Mouse (Mus musculus): ENCODE measurements around the gene Ptpru. TPM values are rescaled to one million over a fixed set of nuclear protein-coding genes. Genes with fewer than 3 reads are reported as not detected.

The Ptpru gene
- polyA plus RNA-seq, 1 experiment from 2014 or later: 30.3 TPM

DNA sequence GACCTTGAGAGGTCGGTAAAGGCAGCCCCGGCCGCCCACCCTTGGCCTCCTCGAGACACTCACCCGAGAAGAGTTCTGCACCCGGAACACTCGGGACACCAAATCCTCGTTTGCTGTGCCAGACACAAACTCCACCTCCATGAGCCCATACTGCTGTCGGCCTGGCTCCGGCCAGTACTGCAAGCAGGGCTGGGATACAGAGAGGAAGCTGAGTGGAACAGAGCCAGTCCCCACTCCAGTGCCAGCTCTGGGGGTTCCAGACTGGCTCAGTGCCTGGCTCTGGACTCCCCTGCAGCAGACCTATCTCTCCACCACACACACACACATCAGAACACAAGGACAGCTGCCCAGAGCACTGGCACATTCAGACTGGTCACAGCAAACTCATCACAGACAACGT is 66.7 kb downstream of the Ptpru start:
- peaks cover 31% of the 10 kb centered on the region for H3K36me3 ChIP-seq
- peaks cover 6% of the 10 kb centered on the region for H3K4me1 ChIP-seq
- H3K27me3 ChIP-seq: no peaks in the 10 kb centered on the region
- no peaks in the 10 kb centered on the region for H3K9me3 ChIP-seq (replicated peaks)
- no peak overlapping the region for H3K9ac ChIP-seq
- no peak overlapping the region for H3K4me2 ChIP-seq
- no peak overlapping the region for H3K27ac ChIP-seq
- H3K4me3 ChIP-seq (replicated peaks): no peak overlapping the region
- WGBS: 63% methylated on average over 11 of the region's 11 CpGs
- no peak for ATAC-seq (replicated peaks; ENCODE audit: low FRiP score)

DNA sequence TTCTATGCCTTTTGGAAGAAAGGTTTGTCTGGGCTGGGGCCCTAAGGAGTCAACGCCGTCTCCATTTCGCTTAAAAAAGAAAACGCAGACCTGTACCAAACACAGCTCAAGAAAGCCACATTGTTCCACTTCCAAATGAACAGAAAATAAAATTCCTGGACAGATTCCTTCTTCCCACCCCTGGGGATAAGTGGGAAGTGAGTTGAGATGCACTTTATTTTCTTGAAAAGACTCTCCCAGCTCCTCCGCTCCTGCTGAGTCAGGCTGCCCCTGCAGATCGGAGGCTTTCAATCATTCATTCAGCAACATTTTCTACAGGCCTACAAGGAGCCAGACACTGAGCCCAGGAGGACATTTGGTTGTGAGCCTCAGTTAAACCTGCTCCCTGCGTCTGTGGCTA is 74.2 kb downstream of the Ptpru start:
- no peaks in the 10 kb centered on the region for H3K27me3 ChIP-seq
- 77% methylated on average over 7 of the region's 7 CpGs for WGBS
- H3K9ac ChIP-seq: no peak overlapping the region
- peaks cover 15% of the 10 kb centered on the region for H3K36me3 ChIP-seq
- ATAC-seq (replicated peaks; ENCODE audit: low FRiP score): no peak
- H3K4me2 ChIP-seq: no peak overlapping the region
- H3K4me3 ChIP-seq (replicated peaks): no peak overlapping the region
- no peaks in the 10 kb centered on the region for H3K4me1 ChIP-seq
- no peaks in the 10 kb centered on the region for H3K9me3 ChIP-seq (replicated peaks)
- no peak overlapping the region for H3K27ac ChIP-seq

GRCm38 (mm10) chr4:131763479-131763878 is 74.6 kb downstream of the Ptpru start:
- no peak for ATAC-seq (replicated peaks; ENCODE audit: low FRiP score)
- Histone ChIP-seq H3K4me2 (no peak overlapping the region), H3K4me1 (no peaks in the 10 kb centered on the region), H3K4me3 (replicated peaks) (no peak overlapping the region), H3K9ac (no peak overlapping the region), H3K27ac (no peak overlapping the region), H3K36me3 (peaks cover 11% of the 10 kb centered on the region; the same call in 1 of the 2 replicates), H3K27me3 (no peaks in the 10 kb centered on the region), H3K9me3 (replicated peaks) (no peaks in the 10 kb centered on the region)
- 78% methylated on average over 3 of the region's 3 CpGs for WGBS

DNA sequence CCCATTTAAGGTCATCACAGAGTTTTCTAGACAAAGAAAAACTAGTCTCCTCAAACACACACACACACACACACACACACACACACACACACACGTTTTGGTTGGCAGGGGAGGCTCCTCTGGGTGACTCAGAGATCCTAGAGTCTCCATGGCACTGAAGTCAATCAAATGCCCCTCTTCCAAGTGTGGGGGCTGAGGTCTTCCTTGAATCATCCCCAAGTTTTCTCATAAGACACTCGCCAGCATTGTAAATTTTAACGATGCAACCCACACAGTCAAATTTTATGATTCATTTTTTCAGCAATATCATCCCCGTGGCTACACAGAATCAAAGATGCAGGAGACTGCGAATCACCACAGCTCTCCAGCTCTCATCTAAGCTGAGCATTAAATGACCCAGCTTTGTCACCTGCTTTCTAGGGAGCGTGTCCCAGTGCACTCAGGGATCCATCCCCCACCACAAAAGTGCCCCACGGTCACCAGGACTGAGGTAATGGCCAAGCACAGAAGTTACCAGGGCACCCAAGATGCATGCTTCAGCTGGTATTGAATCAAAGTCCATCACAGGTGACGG is 75.8 kb downstream of the Ptpru start:
- Histone ChIP-seq H3K4me1 (no peaks in the 10 kb centered on the region), H3K4me3 (replicated peaks) (no peak overlapping the region), H3K9me3 (replicated peaks) (no peaks in the 10 kb centered on the region), H3K9ac (no peak overlapping the region), H3K4me2 (no peak overlapping the region), H3K27me3 (no peaks in the 10 kb centered on the region), H3K27ac (no peak overlapping the region), H3K36me3 (no peaks in the 10 kb centered on the region)
- no peak for ATAC-seq (replicated peaks; ENCODE audit: low FRiP score)
- WGBS: 75% methylated on average over 8 of the region's 8 CpGs

GRCm38 (mm10) chr4:131752204-131752837 is 85.8 kb downstream of the Ptpru start:
- no peaks in the 10 kb centered on the region for H3K9me3 ChIP-seq (replicated peaks)
- H3K27me3 ChIP-seq: no peaks in the 10 kb centered on the region
- H3K36me3 ChIP-seq: no peaks in the 10 kb centered on the region
- H3K4me3 ChIP-seq (replicated peaks): no peak overlapping the region
- no peak overlapping the region for H3K9ac ChIP-seq
- ATAC-seq (replicated peaks; ENCODE audit: low FRiP score): no peak
- no peak overlapping the region for H3K4me2 ChIP-seq
- 48% methylated on average over 10 of the region's 10 CpGs for WGBS
- H3K27ac ChIP-seq: no peak overlapping the region
- H3K4me1 ChIP-seq: no peaks in the 10 kb centered on the region

DNA sequence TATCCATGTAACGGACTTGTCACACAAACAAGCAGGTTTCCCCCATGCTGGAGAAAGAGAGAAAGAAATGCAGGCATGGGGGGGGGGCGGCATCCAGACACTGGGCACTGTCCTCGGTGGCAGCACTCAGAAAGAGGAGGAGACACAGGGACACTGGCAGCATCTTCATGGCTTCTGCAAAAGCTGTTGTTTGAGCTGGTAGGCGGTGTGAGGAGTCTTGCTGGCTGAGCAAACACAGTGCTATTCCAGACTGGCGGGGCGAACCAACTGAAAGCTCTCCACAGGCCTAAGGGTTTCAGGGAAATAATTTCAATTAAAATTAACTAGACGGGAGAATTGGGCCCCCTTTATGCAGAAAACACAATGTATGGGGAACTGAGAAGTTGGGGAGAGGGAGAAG is 86.5 kb downstream of the Ptpru start:
- no peaks in the 10 kb centered on the region for H3K27me3 ChIP-seq
- H3K27ac ChIP-seq: no peak overlapping the region
- H3K9ac ChIP-seq: no peak overlapping the region
- H3K4me2 ChIP-seq: no peak overlapping the region
- 73% methylated on average over 7 of the region's 7 CpGs for WGBS
- no peak for ATAC-seq (replicated peaks; ENCODE audit: low FRiP score)
- no peaks in the 10 kb centered on the region for H3K36me3 ChIP-seq
- H3K4me1 ChIP-seq: no peaks in the 10 kb centered on the region
- H3K9me3 ChIP-seq (replicated peaks): no peaks in the 10 kb centered on the region
- no peak overlapping the region for H3K4me3 ChIP-seq (replicated peaks)

- Histone ChIP-seq H3K4me2 (no peak overlapping the region), H3K4me3 (replicated peaks) (no peak overlapping the region), H3K4me1 (peaks cover 4% of the 10 kb centered on the region), H3K9me3 (replicated peaks) (no peaks in the 10 kb centered on the region), H3K36me3 (no peaks in the 10 kb centered on the region), H3K9ac (no peak overlapping the region), H3K27ac (no peak overlapping the region), H3K27me3 (no peaks in the 10 kb centered on the region)
- WGBS: 87% methylated on average over 6 of the region's 6 CpGs
- no peak for ATAC-seq (replicated peaks; ENCODE audit: low FRiP score)
These were observed 88.3 kb downstream of the Ptpru start for GRCm38 (mm10) chr4:131749802-131750201.

GRCm38 (mm10) chr4:131744685-131745043 is 93.4 kb downstream of the Ptpru start:
- ATAC-seq (replicated peaks; ENCODE audit: low FRiP score): no peak
- peaks cover 23% of the 10 kb centered on the region for H3K4me1 ChIP-seq
- H3K27ac ChIP-seq: peak overlapping the region; percentile 85
- H3K9me3 ChIP-seq (replicated peaks): no peaks in the 10 kb centered on the region
- H3K4me2 ChIP-seq: no peak overlapping the region
- no peaks in the 10 kb centered on the region for H3K27me3 ChIP-seq
- no peaks in the 10 kb centered on the region for H3K36me3 ChIP-seq
- H3K9ac ChIP-seq: no peak overlapping the region
- whole genome bisulfite sequencing: 42% methylated on average over 5 of the region's 5 CpGs
- H3K4me3 ChIP-seq (replicated peaks): no peak overlapping the region

DNA sequence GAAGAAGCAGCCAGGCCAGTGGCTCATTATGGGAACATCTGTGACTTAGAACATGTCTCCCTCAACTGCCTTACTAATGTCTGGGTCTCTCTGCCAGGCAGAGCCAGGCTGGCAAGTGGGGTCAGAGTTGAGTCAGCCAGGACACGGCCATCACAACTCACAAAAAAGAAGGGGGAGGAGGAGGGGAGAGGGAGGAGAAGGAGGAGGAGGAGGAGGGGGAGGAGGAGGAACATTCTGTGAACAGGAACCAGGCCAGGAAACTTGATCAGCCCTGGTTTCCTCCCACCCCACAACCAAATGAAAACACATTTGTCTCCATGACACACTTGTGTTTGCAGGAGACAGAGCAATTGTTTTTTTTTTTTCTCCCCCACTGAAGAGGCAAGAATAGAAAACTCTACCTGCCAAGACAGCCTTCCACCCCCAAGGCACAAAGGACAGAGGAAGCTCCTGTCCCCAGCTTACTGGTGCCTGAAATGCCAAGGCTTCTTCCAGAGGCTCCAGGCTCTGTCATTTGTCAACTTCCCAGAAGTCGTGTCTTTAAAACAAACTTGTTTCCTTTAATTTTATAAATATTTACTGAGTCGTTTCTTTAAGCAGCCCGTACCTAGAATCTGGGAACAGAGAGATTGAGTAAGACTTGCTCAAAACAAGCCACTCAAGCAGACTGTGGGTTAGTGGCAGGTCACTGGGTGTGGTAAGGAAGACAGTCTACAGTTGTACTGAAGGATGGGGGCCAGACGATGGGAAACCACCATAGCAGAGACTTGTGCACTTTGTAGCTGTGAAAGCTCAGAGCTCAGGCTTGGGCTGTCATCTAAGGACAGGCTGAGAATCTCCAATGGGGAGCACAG is 94.0 kb downstream of the Ptpru start:
- WGBS: 8% methylated on average over 5 of the region's 5 CpGs
- ATAC-seq (replicated peaks; ENCODE audit: low FRiP score): peak; percentile 70
- no peaks in the 10 kb centered on the region for H3K9me3 ChIP-seq (replicated peaks)

GRCm38 (mm10) chr4:131743031-131743430 is 95.1 kb downstream of the Ptpru start:
- WGBS: 50% methylated on average over 13 of the region's 13 CpGs
- ATAC-seq (replicated peaks; ENCODE audit: low FRiP score): no peak
- H3K27me3 ChIP-seq: no peaks in the 10 kb centered on the region
- H3K27ac ChIP-seq: peak overlapping the region; percentile 64
- H3K4me2 ChIP-seq: no peak overlapping the region
- no peaks in the 10 kb centered on the region for H3K9me3 ChIP-seq (replicated peaks)
- peaks cover 23% of the 10 kb centered on the region for H3K4me1 ChIP-seq
- H3K9ac ChIP-seq: no peak overlapping the region
- H3K4me3 ChIP-seq (replicated peaks): no peak overlapping the region
- no peaks in the 10 kb centered on the region for H3K36me3 ChIP-seq

More for the DNA sequence above, 94.0 kb downstream of the Ptpru start:
- H3K4me2 ChIP-seq: no peak overlapping the region
- H3K9ac ChIP-seq: no peak overlapping the region
- H3K27ac ChIP-seq: peak overlapping the region; percentile 85
- H3K4me3 ChIP-seq (replicated peaks): no peak overlapping the region
- H3K36me3 ChIP-seq: no peaks in the 10 kb centered on the region
- H3K4me1 ChIP-seq: peaks cover 23% of the 10 kb centered on the region
- H3K27me3 ChIP-seq: no peaks in the 10 kb centered on the region

DNA sequence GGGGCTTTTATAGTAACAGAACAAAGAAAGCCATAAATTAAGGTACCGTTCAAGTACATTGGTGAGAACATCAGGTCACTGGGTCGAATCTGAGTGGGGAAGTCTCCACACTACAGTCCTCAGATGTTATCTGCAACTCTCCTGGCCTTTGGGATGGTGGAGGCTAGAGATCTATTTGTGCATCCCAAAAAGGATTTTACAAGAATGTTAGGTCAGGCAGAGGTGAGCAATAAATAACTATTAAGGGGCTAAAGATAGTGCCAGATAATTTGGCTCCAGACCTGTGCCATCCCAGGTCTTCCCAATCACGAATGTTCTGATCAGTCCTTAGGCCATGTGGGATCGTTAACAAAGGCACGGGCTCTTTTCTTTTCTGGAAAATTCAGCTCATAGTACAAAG is 97.5 kb downstream of the Ptpru start:
- Histone ChIP-seq H3K27ac (no peak overlapping the region), H3K9me3 (replicated peaks) (no peaks in the 10 kb centered on the region), H3K4me2 (no peak overlapping the region), H3K27me3 (no peaks in the 10 kb centered on the region), H3K9ac (no peak overlapping the region), H3K4me3 (replicated peaks) (no peak overlapping the region), H3K36me3 (no peaks in the 10 kb centered on the region), H3K4me1 (peaks cover 23% of the 10 kb centered on the region)
- 52% methylated on average over 5 of the region's 5 CpGs for WGBS
- no peak for ATAC-seq (replicated peaks; ENCODE audit: low FRiP score)

- Histone ChIP-seq H3K9me3 (replicated peaks) (no peaks in the 10 kb centered on the region), H3K4me3 (replicated peaks) (no peak overlapping the region), H3K9ac (no peak overlapping the region), H3K27me3 (peaks cover 19% of the 10 kb centered on the region), H3K4me1 (peaks cover 7% of the 10 kb centered on the region), H3K4me2 (no peak overlapping the region), H3K36me3 (no peaks in the 10 kb centered on the region), H3K27ac (no peak overlapping the region)
- peak; percentile 70; the same call in 1 of the 2 replicates for ATAC-seq (replicated peaks; ENCODE audit: low FRiP score)
- WGBS: 11% methylated on average over 7 of the region's 7 CpGs
These were observed 109.5 kb downstream of the Ptpru start for GRCm38 (mm10) chr4:131728628-131729027.
